Mouse (Mus musculus) ES-E14 (cell line): ENCODE data around the gene Ndufaf3. TPM values are rescaled to one million over a fixed set of nuclear protein-coding genes. Genes with fewer than 3 reads are reported as not detected.

Source experiments
- DNase-seq: peaks from one replicate; pipeline ENCODE4 v3.0.0-alpha.2; 2013; ENCODE audit warnings: low read depth, low spot score
- H3K27ac ChIP-seq: 2 replicates; pipeline ENCODE4 v1.5.1; 2012; ENCODE audit warnings: low read depth, mild to moderate bottlenecking, low read length, moderate library complexity, mixed read lengths; ENCODE audit not compliant: poor library complexity, insufficient read depth, severe bottlenecking
- H3K36me3 ChIP-seq: 2 replicates; pipeline ENCODE4 v1.6.1; 2012; ENCODE audit warnings: mild to moderate bottlenecking, low read length, moderate library complexity, mixed read lengths; ENCODE audit not compliant: control insufficient read depth, poor library complexity, insufficient read depth, severe bottlenecking
- H3K4me1 ChIP-seq, 2 experiments: fragments of 150-350 bp in 1 of 2; sonication (generic) in 1 of 2; 2 replicates each; pipeline ENCODE4 v1.6.1; 2012; ENCODE audit warnings: low read length in 2 of 2, mild to moderate bottlenecking in 1 of 2, mixed read lengths in 1 of 2; ENCODE audit not compliant: control insufficient read depth in 2 of 2, insufficient read depth in 2 of 2, poor library complexity in 1 of 2
- H3K4me3 ChIP-seq, 2 experiments: fragments of 150-350 bp in 1 of 2; sonication (generic) in 1 of 2; 2 replicates each; pipeline ENCODE4 v1.5.1; 2012; ENCODE audit warnings: low read length in 2 of 2, low read depth in 1 of 2, mild to moderate bottlenecking in 1 of 2, mixed read lengths in 1 of 2; ENCODE audit not compliant: insufficient read depth in 1 of 2, poor library complexity in 1 of 2, severe bottlenecking in 1 of 2
- H3K9ac ChIP-seq: 2 replicates; pipeline ENCODE4 v1.6.1; 2012; ENCODE audit warnings: low read depth, mild to moderate bottlenecking, low read length, mixed read lengths; ENCODE audit not compliant: poor library complexity, insufficient read depth, severe bottlenecking
- H3K9me3 ChIP-seq: fragments of 150-350 bp; sonication (generic); 2 replicates; pipeline ENCODE4 v1.6.1; 2012; ENCODE audit warnings: low read depth, mild to moderate bottlenecking, low read length; ENCODE audit not compliant: control insufficient read depth, insufficient read depth
- CHD2 ChIP-seq: IDR thresholded peaks from 2 replicates; pipeline ENCODE4 v1.6.1; 2014; ENCODE audit warnings: mild to moderate bottlenecking, low read depth, low read length, inconsistent platforms
- HCFC1 ChIP-seq: IDR thresholded peaks from 2 replicates; pipeline ENCODE4 v1.6.1; 2012; ENCODE audit warnings: low read length, inconsistent platforms, borderline replicate concordance; ENCODE audit not compliant: insufficient read depth
- ZNF384 ChIP-seq: IDR thresholded peaks from 2 replicates; pipeline ENCODE4 v1.6.1; 2012; ENCODE audit warnings: low read depth, low read length, inconsistent platforms
- in situ Hi-C, 2 experiments: fragments of 600-800 bp; cut with MboI; formaldehyde crosslinking; loops; one replicate each; pipeline ENCODE4 v1.15.1; 2025; ENCODE audit warnings: low sequenced_read_pairs in 2 of 2, inconsistent platforms in 1 of 2; ENCODE audit not compliant: unreplicated experiment in 2 of 2
- total RNA-seq: library from RNA; depleted of rRNA; stranded (reverse); fragments of 300-350 nt; gene quantifications from 2 replicates; pipeline ENCODE4 v1.2.3, GENCODE M21; 2012; rRNA removed

The Ndufaf3 gene
- total RNA-seq, 1 experiment: 36.6 TPM

GRCm38 (mm10) chr9:108517253-108517930 is 49.8 kb downstream of the Ndufaf3 start:
- Histone ChIP-seq H3K9ac (peak overlapping the region; percentile 99), H3K27ac (peak overlapping the region; percentile 99), H3K4me1 (peaks cover 0 to 5% of the 10 kb centered on the region in 2 experiments; a peak in 2 of 4 replicates), H3K36me3 (peaks cover 24% of the 10 kb centered on the region), H3K9me3 (no peaks in the 10 kb centered on the region), H3K4me3 (peak overlapping the region; percentile 92 to 97)
- in situ Hi-C loops: no loop called here
- peak; percentile 78 for DNase-seq
- peak; percentile 98 for TF ChIP-seq ZNF384
- 0 out of 2 replicates have a peak, but pooled peaks have one; percentile 38 for TF ChIP-seq HCFC1
- no peak for TF ChIP-seq CHD2

DNA sequence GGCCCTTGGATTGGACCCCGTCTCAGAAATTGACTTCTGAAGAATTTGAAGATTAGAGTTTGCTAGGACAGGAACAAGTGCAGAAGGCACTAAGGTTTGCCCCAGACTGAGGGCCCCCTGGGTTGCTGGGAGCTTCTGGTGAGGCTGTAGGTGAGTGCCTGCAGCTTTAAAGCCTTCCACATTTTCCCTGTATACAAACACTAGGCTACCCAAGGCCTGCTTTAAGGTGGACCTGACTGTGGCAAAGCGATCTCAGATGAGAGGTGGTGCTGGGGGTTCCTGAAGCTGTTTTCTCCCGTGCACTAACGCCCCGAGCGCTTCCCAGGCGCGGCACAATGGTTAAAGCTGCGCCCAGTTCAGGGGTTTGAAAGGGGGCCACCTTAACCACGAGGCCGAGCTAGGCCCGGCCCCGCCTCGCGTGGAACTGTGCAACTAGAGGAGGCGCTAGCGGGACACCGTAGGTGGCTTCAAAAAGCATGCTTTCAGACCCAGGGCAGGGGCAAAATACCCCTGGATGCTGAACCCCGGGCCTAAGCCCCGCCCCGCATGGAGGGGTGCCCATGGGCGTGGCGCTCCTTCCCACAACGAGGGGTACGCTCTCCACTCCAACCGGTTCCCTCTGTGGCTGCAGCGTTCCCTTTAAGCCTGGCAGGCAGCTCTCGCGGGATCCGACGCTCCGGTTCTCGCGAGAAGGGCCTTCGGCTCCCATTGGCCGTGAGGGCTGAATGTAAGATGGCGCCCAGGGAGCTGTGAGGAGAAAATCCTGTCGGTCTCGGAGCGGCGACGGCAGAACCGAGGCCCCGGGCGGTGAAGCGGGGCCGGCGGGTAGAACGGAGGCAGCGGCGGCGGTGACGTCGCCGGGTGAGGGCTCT is 50.6 kb downstream of the Ndufaf3 start, which contains the start of gene Qrich1:
Gene Qrich1 (plus strand): TSS at position 427 of the 872 bp plus-strand sequence.
- peak; percentile 100 for TF ChIP-seq CHD2
- no peak; the same call in 1 of the 2 replicates for TF ChIP-seq HCFC1
- Histone ChIP-seq H3K4me3 (peak within 1 kb of the TSS; percentile 92 to 97), H3K4me1 (peaks cover 0 to 5% of the 10 kb centered on the region in 2 experiments; a peak in 2 of 4 replicates), H3K9ac (peak within 1 kb of the TSS; percentile 99), H3K36me3 (peaks cover 25% of the 10 kb centered on the region), H3K27ac (peak within 1 kb of the TSS; percentile 99), H3K9me3 (no peaks in the 10 kb centered on the region)
- in situ Hi-C loops: no loop called here
- peak; percentile 96 for DNase-seq

Other genes starting within 250 kb of the Ndufaf3 start
- gene Gpx1, start 228.5 kb downstream of the Ndufaf3 start, total RNA-seq: 797 and 939 TPM in 2 replicates
- 64.2 and 69.1 TPM in 2 replicates for gene Usp4, start 219.6 kb downstream of the Ndufaf3 start, total RNA-seq
- 1.3 and 1.5 TPM in 2 replicates for gene 1700102P08Rik, start 174.6 kb downstream of the Ndufaf3 start, total RNA-seq
- gene Ccdc36, start 138.9 kb downstream of the Ndufaf3 start, total RNA-seq: 1.4 and 1.7 TPM in 2 replicates
- gene BC048562, start 131.0 kb downstream of the Ndufaf3 start, total RNA-seq: not detected in 2 replicates
- 16.7 and 18.6 TPM in 2 replicates for gene Ccdc71, start 106.9 kb downstream of the Ndufaf3 start, total RNA-seq
- 6.6 and 6.7 TPM in 2 replicates for gene Klhdc8b, start 105.9 kb downstream of the Ndufaf3 start, total RNA-seq
- gene Lamb2, start 87.7 kb downstream of the Ndufaf3 start, total RNA-seq: 50.6 and 54.5 TPM in 2 replicates
- gene Usp19, start 76.8 kb downstream of the Ndufaf3 start, total RNA-seq: 92.1 and 126 TPM in 2 replicates
- 393 and 450 TPM in 2 replicates for gene Qars, start 59.7 kb downstream of the Ndufaf3 start, total RNA-seq
- 145 and 152 TPM in 2 replicates for gene Qrich1, start 50.6 kb downstream of the Ndufaf3 start, total RNA-seq
- gene Impdh2, start 7.1 kb downstream of the Ndufaf3 start, total RNA-seq: 344 and 404 TPM in 2 replicates
- gene Dalrd3, start 2.5 kb upstream of the Ndufaf3 start, total RNA-seq: 112 and 209 TPM in 2 replicates
- 56.9 and 78.8 TPM in 2 replicates for gene Wdr6, start 11.3 kb upstream of the Ndufaf3 start, total RNA-seq
- 13.7 and 18.1 TPM in 2 replicates for gene P4htm, start 30.2 kb upstream of the Ndufaf3 start, total RNA-seq
- gene Arih2, start 82.0 kb upstream of the Ndufaf3 start, total RNA-seq: 98.7 and 128 TPM in 2 replicates
- 42.0 and 59.4 TPM in 2 replicates for gene Slc25a20, start 94.7 kb upstream of the Ndufaf3 start, total RNA-seq
- 12.0 and 18.2 TPM in 2 replicates for gene Prkar2a, start 121.9 kb upstream of the Ndufaf3 start, total RNA-seq
- 23.0 and 24.4 TPM in 2 replicates for gene Ip6k2, start 216.4 kb upstream of the Ndufaf3 start, total RNA-seq
- 17.4 and 20.2 TPM in 2 replicates for gene Nckipsd, start 240.9 kb upstream of the Ndufaf3 start, total RNA-seq